Mouse (Mus musculus) liver, adult 2 months (tissue): Measurements from ENCODE around the gene Mfsd1.

Experiments used
- CTCF ChIP-seq: fragments of 200-500 bp; IDR thresholded peaks from 2 replicates; pipeline ENCODE4 v1.5.1; 2011; ENCODE audit warnings: low read depth, low read length, control low read depth
- POLR2A ChIP-seq: fragments of 200-500 bp; IDR thresholded peaks from 2 replicates; pipeline ENCODE4 v1.6.1; 2011; ENCODE audit warnings: low read length, control low read depth; ENCODE audit not compliant: insufficient read depth; ENCODE audit errors: extremely low read depth

DNA sequence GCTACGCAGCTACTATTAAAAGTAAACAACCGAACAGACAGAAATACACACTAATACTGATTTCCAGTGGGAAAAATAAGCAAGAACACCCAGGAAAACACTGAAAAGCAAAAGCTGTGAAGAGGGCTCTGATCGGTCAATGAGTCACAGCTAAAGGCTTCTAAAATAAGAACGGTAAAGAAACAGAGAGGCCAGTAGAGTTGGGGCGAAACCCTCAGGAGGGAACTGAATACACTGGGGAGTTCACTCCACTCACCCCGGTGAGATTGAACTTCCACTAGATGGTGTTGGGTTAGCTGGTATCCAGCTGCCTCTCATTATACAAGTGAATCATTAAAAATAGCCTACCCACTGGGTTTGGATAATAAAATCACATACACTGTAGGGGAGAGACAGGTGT is 5.8 kb upstream of the Mfsd1 start:
- TF ChIP-seq POLR2A (no peak), CTCF (no peak)
